Mouse (Mus musculus): ENCODE measurements around the gene Bcr.

Bcr gene

DNA sequence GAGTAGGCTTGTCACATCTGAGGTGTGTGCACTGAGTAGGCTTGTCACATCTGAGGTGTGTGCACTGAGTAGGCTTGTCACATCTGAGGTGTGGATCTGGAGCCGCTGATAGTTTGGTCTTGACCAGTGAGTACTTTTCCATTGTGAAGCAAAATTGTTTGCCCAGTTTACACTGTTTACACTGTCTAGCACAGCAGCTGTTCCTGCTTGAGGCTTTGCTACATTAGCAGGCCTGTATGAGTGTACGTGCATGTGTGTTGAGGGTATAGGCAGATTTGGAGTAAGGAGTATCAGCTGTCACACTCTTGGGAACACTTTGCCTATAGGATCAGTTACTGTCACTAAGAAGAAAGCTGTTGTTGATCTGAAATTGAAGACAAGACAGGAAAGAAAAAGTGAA lies 173.1 kb downstream of the Bcr start:
- no peak for DNase-seq (ENCODE audit: low read depth, low spot score)

Data from CD4-positive helper T cell, adult 2 months (primary cell).